Mouse (Mus musculus): ENCODE results near the gene Tgfbr3l. TPM values are rescaled to one million over a fixed set of nuclear protein-coding genes. Genes with fewer than 3 reads are reported as not detected.

Gene Tgfbr3l
- polyA plus RNA-seq (2012; rRNA removed), result 56.4 and 69.7 TPM in 2 replicates

DNA sequence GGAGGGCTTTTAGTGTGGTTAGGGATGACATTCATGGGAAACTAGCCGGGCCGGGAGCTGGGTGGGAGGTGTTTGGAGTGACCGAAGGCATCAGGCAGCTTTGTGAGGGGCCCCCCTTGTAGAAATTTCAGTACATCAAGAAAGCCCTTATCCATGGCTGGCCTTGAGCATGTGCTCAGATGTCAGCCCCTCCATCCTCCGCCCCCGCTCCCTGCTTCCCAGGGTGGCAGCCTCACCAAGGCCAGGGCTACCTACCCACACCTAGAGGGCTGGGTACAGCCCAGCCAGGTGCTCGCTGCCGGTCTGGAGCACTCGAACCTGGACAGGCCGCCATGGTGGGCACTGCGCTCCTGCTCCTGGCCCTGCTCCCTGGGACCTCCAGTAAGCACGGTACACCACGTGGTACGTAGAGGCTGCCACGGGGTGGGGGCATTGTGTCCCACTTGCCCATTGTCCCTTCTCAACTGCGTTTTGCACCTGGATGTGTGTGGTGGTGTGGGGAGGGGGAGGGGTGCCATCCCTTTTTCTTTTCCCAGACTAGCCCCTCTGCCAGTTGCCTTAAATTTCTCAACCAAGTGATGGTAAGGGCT is at the start of gene Tgfbr3l:
Gene Tgfbr3l (plus strand): TSS at position 264 of the 590 bp plus-strand sequence.
- no peak for DNase-seq
- TF ChIP-seq CTCF (IDR thresholded peaks at IDR 0.05; ENCODE audit: borderline replicate concordance, control insufficient read depth, extremely low read depth, insufficient read depth, low read length, poor library complexity), result no peak
- no peak for TF ChIP-seq POLR2A (IDR thresholded peaks at IDR 0.05; ENCODE audit: control insufficient read depth, extremely low read depth, insufficient read depth, low read length, poor library complexity)
- Histone ChIP-seq H3K36me3 (ENCODE audit: control insufficient read depth, insufficient read depth, low read length) (peaks cover 30% of the 10 kb centered on the region), H3K4me1 (replicated peaks; ENCODE audit: control insufficient read depth, insufficient read depth, low read length) (peaks cover 5% of the 10 kb centered on the region), H3K27ac (ENCODE audit: control insufficient read depth, insufficient read depth, low read length) (no peak within 1 kb of the TSS), H3K4me3 (ENCODE audit: control insufficient read depth, insufficient read depth, low read length) (no peak within 1 kb of the TSS), H3K27me3 (ENCODE audit: control insufficient read depth, insufficient read depth, low read length) (no peaks in the 10 kb centered on the region)
- WGBS, result 93% methylated on average over 15 of the region's 15 CpGs

DNA sequence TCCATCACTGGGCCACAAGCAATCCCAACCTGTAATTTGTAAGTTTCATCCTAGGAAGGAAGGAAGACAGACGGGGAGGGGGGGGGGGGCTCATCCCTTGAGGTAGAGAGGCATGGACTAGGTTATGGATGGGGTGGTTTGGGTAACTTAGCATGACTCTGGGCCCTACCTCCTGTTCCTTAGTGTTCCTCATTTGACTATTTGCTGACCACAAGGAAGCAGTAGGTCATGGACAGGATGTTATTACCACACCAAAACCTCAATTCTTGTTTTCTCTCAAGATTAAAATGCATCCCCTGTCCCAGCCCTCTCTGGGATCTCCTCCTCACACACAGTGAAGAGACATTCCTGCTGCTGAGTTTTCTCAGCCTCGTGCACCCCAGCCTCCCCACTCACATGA is 46.7 kb upstream of the Tgfbr3l start:
- H3K27me3 ChIP-seq (ENCODE audit: control insufficient read depth, insufficient read depth, low read length), result no peaks in the 10 kb centered on the region
- TF ChIP-seq POLR2A (IDR thresholded peaks at IDR 0.05; ENCODE audit: control insufficient read depth, extremely low read depth, insufficient read depth, low read length, poor library complexity) (no peak), CTCF (IDR thresholded peaks at IDR 0.05; ENCODE audit: borderline replicate concordance, control insufficient read depth, extremely low read depth, insufficient read depth, low read length, poor library complexity) (no peak)
- H3K27ac ChIP-seq (ENCODE audit: control insufficient read depth, insufficient read depth, low read length), result no peak overlapping the region
- H3K36me3 ChIP-seq (ENCODE audit: control insufficient read depth, insufficient read depth, low read length), result no peaks in the 10 kb centered on the region
- H3K4me3 ChIP-seq (ENCODE audit: control insufficient read depth, insufficient read depth, low read length), result no peak overlapping the region
- 69% methylated on average over 2 of the region's 2 CpGs for WGBS
- DNase-seq, result no peak
- H3K4me1 ChIP-seq (replicated peaks; ENCODE audit: control insufficient read depth, insufficient read depth, low read length), result no peaks in the 10 kb centered on the region

DNA sequence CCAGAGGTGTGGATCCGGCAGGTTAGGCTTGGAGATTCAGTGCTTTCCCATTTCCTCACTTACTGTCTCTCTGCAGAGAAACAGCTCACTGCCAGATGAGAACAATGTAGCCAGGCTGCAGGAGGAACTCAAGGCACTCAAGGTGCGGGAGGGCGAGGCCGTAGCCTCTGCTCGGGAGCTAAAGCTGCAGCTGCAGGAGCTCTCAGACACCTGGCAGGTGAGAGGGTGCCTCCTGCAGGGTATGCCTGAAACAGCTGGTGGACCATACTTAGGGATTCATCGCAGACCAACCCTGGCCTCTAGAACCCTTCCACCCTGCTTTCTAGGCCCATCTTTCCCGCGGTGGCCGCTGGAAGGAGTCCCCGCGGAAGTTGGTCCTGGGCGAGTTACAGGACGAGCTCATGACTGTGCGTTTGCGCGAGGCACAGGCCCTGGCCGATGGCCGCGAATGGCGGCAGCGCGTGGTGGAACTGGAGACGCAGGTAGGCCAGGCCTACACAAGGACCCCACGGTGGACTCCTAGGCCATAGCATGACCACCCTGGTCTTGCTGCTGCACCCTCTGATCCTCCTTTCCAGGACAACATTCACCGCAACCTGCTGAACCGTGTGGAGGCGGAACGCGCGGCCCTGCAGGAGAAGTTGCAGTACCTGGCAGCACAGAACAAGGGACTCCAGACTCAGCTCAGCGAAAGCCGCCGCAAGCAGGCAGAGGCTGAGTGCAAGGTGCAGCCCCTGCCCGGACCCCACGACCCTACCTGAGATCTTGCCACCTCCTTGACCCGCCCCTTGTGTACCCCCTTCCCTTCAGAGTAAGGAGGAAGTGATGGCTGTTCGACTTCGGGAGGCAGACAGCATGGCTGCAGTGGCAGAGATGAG is 42.5 kb upstream of the Tgfbr3l start:
- Histone ChIP-seq H3K4me3 (ENCODE audit: control insufficient read depth, insufficient read depth, low read length) (no peak overlapping the region), H3K36me3 (ENCODE audit: control insufficient read depth, insufficient read depth, low read length) (no peaks in the 10 kb centered on the region)
- 88% methylated on average over 38 of the region's 38 CpGs for WGBS

DNA sequence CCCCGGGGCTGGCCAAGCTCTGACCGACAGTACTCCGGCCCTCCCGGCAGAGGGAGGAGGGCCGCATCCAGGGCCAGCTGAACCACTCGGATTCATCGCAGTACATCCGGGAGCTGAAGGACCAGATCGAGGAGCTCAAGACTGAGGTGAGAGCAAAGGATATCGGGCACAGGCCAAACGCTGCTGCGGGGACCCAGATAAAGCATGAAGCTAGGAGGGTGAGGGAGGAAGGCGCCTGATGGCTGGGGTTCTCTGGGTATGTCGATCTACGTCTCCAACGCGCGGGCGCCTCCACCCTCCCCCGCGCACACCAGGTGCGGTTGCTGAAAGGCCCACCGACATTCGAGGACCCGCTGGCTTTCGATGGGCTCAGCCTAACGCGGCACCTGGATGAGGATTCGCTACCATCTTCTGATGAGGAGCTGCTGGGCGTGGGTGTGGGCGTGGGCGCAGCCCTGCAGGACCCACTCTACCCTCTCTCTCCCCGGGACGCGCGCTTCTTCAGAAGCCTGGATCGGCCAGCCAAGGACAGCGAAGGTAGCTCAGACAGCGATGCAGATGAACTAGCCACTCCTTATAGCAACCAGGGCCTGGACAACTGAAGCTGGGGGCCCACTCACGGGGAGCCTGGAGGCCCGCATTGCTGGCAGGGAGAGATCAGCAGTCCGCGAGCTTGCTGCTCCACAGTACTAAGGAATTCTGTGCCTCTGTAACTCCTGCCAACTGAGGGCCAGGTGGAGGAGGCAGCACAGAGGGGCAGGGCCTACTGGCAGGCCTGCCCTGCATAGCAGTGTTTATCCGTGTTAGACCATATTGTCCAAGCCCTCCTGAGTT is 41.6 kb upstream of the Tgfbr3l start:
- H3K27ac ChIP-seq (ENCODE audit: control insufficient read depth, insufficient read depth, low read length), result no peak overlapping the region
- no peak for TF ChIP-seq POLR2A (IDR thresholded peaks at IDR 0.05; ENCODE audit: control insufficient read depth, extremely low read depth, insufficient read depth, low read length, poor library complexity)
- TF ChIP-seq CTCF (IDR thresholded peaks at IDR 0.05; ENCODE audit: borderline replicate concordance, control insufficient read depth, extremely low read depth, insufficient read depth, low read length, poor library complexity), result no peak
- H3K4me1 ChIP-seq (replicated peaks; ENCODE audit: control insufficient read depth, insufficient read depth, low read length), result no peaks in the 10 kb centered on the region
- no peaks in the 10 kb centered on the region for H3K36me3 ChIP-seq (ENCODE audit: control insufficient read depth, insufficient read depth, low read length)
- DNase-seq, result no peak
- 86% methylated on average over 44 of the region's 44 CpGs for WGBS
- no peaks in the 10 kb centered on the region for H3K27me3 ChIP-seq (ENCODE audit: control insufficient read depth, insufficient read depth, low read length)
- no peak overlapping the region for H3K4me3 ChIP-seq (ENCODE audit: control insufficient read depth, insufficient read depth, low read length)

More for the DNA sequence above, 42.5 kb upstream of the Tgfbr3l start:
- Histone ChIP-seq H3K27ac (ENCODE audit: control insufficient read depth, insufficient read depth, low read length) (no peak overlapping the region), H3K27me3 (ENCODE audit: control insufficient read depth, insufficient read depth, low read length) (no peaks in the 10 kb centered on the region), H3K4me1 (replicated peaks; ENCODE audit: control insufficient read depth, insufficient read depth, low read length) (no peaks in the 10 kb centered on the region)
- no peak for DNase-seq
- TF ChIP-seq POLR2A (IDR thresholded peaks at IDR 0.05; ENCODE audit: control insufficient read depth, extremely low read depth, insufficient read depth, low read length, poor library complexity) (no peak), CTCF (IDR thresholded peaks at IDR 0.05; ENCODE audit: borderline replicate concordance, control insufficient read depth, extremely low read depth, insufficient read depth, low read length, poor library complexity) (no peak)

DNA sequence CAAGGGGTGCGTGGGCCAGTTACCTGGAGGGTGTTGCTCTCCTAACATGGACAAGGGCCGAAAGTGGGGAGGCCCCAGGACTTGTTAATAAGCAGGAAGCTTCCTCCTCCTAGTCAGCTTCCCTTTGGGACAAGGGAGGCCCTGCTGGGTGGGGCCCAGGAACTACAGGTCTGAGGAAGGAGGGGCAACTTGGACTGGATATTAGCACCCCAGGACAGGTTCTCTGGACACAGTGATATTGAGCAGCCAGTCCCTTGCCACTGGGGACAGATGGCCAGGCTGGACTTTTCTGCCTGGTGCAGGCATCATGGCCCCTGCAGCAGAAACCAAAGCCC is 41.0 kb upstream of the Tgfbr3l start:
- DNase-seq, result no peak
- Histone ChIP-seq H3K27ac (ENCODE audit: control insufficient read depth, insufficient read depth, low read length) (no peak overlapping the region), H3K4me3 (ENCODE audit: control insufficient read depth, insufficient read depth, low read length) (no peak overlapping the region), H3K4me1 (replicated peaks; ENCODE audit: control insufficient read depth, insufficient read depth, low read length) (no peaks in the 10 kb centered on the region), H3K27me3 (ENCODE audit: control insufficient read depth, insufficient read depth, low read length) (no peaks in the 10 kb centered on the region), H3K36me3 (ENCODE audit: control insufficient read depth, insufficient read depth, low read length) (no peaks in the 10 kb centered on the region)
- TF ChIP-seq POLR2A (IDR thresholded peaks at IDR 0.05; ENCODE audit: control insufficient read depth, extremely low read depth, insufficient read depth, low read length, poor library complexity) (no peak), CTCF (IDR thresholded peaks at IDR 0.05; ENCODE audit: borderline replicate concordance, control insufficient read depth, extremely low read depth, insufficient read depth, low read length, poor library complexity) (no peak)
- WGBS, result 97% methylated on average over 2 of the region's 2 CpGs

DNA sequence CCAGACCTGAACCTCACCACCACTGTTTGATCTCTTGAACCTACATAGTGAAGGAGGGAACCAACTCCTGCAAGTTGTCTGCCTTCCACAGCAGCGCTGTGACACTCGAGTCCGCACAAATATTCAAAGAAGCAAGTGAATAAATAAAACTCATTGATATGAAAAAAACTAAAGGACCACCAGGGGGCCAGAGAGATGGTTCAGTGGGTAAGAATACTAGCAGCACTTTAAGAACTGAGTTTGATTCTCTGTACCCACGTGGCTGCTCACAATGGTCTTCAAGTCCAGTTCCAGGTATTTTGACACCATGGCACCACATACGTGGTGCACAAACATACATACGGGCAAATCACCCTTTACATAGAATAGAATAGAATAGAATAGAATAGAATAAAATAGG is 36.9 kb upstream of the Tgfbr3l start:
- no peak overlapping the region for H3K4me3 ChIP-seq (ENCODE audit: control insufficient read depth, insufficient read depth, low read length)
- H3K36me3 ChIP-seq (ENCODE audit: control insufficient read depth, insufficient read depth, low read length), result no peaks in the 10 kb centered on the region
- DNase-seq, result no peak
- H3K4me1 ChIP-seq (replicated peaks; ENCODE audit: control insufficient read depth, insufficient read depth, low read length), result peaks cover 25% of the 10 kb centered on the region
- WGBS, result 86% methylated on average over 6 of the region's 6 CpGs
- TF ChIP-seq CTCF (IDR thresholded peaks at IDR 0.05; ENCODE audit: borderline replicate concordance, control insufficient read depth, extremely low read depth, insufficient read depth, low read length, poor library complexity), result no peak
- no peak for TF ChIP-seq POLR2A (IDR thresholded peaks at IDR 0.05; ENCODE audit: control insufficient read depth, extremely low read depth, insufficient read depth, low read length, poor library complexity)
- no peak overlapping the region for H3K27ac ChIP-seq (ENCODE audit: control insufficient read depth, insufficient read depth, low read length)
- H3K27me3 ChIP-seq (ENCODE audit: control insufficient read depth, insufficient read depth, low read length), result peaks cover 4% of the 10 kb centered on the region; the same call in 1 of the 2 replicates

Measured in thymus, adult 2 months (tissue).